Mouse (Mus musculus) midbrain, postnatal 0 days (tissue): Measurements from ENCODE around the gene Lsm2. TPM values are rescaled to one million over a fixed set of nuclear protein-coding genes. Genes with fewer than 3 reads are reported as not detected.
"Not testable (repeated sequence)": the region's sequence is repeated elsewhere in the genome, so short reads cannot be mapped to it uniquely, and the experiment has no call there.

ENCODE experiments used
- ATAC-seq: fragments of 200-750 bp; cut with Nextera tagmentation; 2 replicates; pipeline ENCODE4 v1.8.0; 2017; ENCODE audit warnings: moderate number of reproducible peaks, mild to moderate bottlenecking, moderate TSS enrichment, moderate library complexity; ENCODE audit not compliant: low FRiP score
- DNase-seq: peaks from one replicate; pipeline ENCODE4 v3.0.0-alpha.2; 2015; ENCODE audit warnings: low spot score
- H3K27ac ChIP-seq: fragments of 300-500 bp; sonication (generic); 2 replicates; pipeline ENCODE4 v1.5.1; 2014; ENCODE audit warnings: low read depth, mild to moderate bottlenecking, low read length, mixed read lengths
- H3K27me3 ChIP-seq: fragments of 300-500 bp; sonication (generic); 2 replicates; pipeline ENCODE4 v1.6.1; 2014; ENCODE audit warnings: low read length, control low read depth, mixed read lengths; ENCODE audit not compliant: insufficient read depth
- H3K36me3 ChIP-seq: fragments of 300-500 bp; sonication (generic); 2 replicates; pipeline ENCODE4 v1.6.1; 2014; ENCODE audit warnings: low read length, control low read depth, mixed read lengths; ENCODE audit not compliant: insufficient read depth
- H3K4me1 ChIP-seq: fragments of 300-500 bp; sonication (generic); 2 replicates; pipeline ENCODE4 v1.6.1; 2014; ENCODE audit warnings: mild to moderate bottlenecking, control low read depth, antibody characterized with exemption, low read length, mixed read lengths; ENCODE audit not compliant: insufficient read depth
- H3K4me2 ChIP-seq: fragments of 300-500 bp; sonication (generic); 2 replicates; pipeline ENCODE4 v1.6.1; 2014; ENCODE audit warnings: low read depth, mild to moderate bottlenecking, low read length, mixed read lengths; ENCODE audit not compliant: poor library complexity, severe bottlenecking
- H3K4me3 ChIP-seq: fragments of 300-500 bp; sonication (generic); 2 replicates; pipeline ENCODE4 v1.5.1; 2014; ENCODE audit warnings: low read depth, mild to moderate bottlenecking, low read length, moderate library complexity
- H3K9ac ChIP-seq: fragments of 300-500 bp; sonication (generic); replicated peaks from 2 replicates; pipeline ENCODE4 v1.6.1; 2014; ENCODE audit warnings: mild to moderate bottlenecking, low read length, moderate library complexity, mixed read lengths; ENCODE audit not compliant: poor library complexity, severe bottlenecking
- H3K9me3 ChIP-seq: fragments of 300-500 bp; sonication (generic); 2 replicates; pipeline ENCODE4 v1.6.1; 2016; ENCODE audit warnings: low read length, control low read depth
- CTCF ChIP-seq: IDR thresholded peaks from 2 replicates; pipeline ENCODE4 v1.5.1; 2016; ENCODE audit warnings: antibody characterized with exemption, mild to moderate bottlenecking
- WGBS: fragments of 180-500 bp; shearing (Covaris S2); extraction: QIAGEN DNeasy Blood & Tissue Kit; methylation state at CpG from one replicate; pipeline ENCODE4 v1.1.7; 2014; 5-methylcytosine and 5-hydroxymethylcytosine counted together
- polyA plus RNA-seq: library from polyadenylated mRNA; unstranded; fragments of >200 nt; fragmentation: Nextera tagmentation; extraction: Ambion mirVana; gene quantifications from 2 replicates; pipeline ENCODE4 v1.2.1, GENCODE M21; 2015
- total RNA-seq: library from RNA; depleted of rRNA; stranded (reverse); fragments of >200 nt; gene quantifications from 2 replicates; pipeline ENCODE4 v1.2.3, GENCODE M21; 2014

Lsm2 gene
- total and polyA plus RNA-seq, 2 experiments from 2014 or later: 35.3 to 94.9 TPM

DNA sequence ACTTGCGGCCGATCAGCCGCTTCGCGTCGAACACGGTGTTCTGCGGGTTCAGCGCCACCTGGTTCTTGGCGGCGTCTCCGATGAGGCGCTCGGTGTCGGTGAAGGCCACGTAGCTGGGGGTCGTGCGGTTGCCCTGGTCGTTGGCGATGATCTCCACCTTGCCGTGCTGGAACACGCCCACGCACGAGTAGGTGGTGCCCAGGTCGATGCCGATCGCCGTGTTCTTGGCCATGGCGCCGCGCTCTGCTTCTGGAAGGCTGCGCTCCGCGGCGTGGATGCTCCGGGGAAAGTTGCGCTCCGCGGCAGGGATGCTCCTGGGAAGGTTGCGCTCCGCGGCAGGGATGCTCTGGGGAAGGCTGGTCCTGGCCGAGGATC is 10.0 kb upstream of the Lsm2 start:
- not testable (repeated sequence) for H3K9ac ChIP-seq, H3K9me3 ChIP-seq, H3K27ac ChIP-seq, DNase-seq, ATAC-seq, H3K4me1 ChIP-seq, H3K36me3 ChIP-seq
- H3K4me3 ChIP-seq: peak overlapping the region; percentile 37
- H3K4me2 ChIP-seq: peak overlapping the region; percentile 64; the same call in 1 of the 2 replicates
- whole genome bisulfite sequencing: under 1% methylated on average over 14 of the region's 43 CpGs
- peaks cover 18% of the 10 kb centered on the region for H3K27me3 ChIP-seq

DNA sequence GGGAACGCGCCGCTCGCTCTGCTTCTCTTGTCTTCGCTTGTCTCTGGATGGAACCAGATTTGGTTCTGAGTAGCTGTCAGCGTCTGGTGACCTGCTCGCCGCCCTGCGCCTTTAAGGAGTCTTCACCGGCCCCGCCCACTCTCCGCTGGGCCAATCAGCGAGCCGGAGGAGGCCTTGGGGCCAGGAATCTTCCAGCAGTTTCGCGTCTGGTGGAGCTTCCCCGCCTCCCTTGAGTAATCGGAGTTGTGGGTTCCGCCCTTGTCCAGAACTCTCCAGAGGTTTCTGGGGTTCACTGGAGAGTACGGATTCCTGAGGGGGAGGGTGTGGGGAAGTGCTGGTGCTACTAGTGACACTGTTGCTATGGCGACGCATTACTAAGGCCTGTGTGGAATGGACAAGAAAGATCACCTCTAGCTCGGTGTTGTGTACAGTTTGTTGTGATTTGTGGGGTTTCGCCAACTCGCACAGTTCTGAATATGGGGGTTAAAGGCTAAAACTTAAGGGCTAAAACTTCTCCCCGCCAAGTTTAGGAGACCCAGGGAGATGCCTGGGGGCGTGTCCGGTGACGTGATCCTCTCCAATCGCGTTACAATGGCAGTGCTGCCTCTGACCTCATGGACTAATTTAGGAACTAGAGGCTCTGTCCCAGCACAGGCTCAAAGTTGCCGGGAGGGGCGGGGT is 9.5 kb upstream of the Lsm2 start, which contains the start of the genes Hspa1a and Hspa1l:
Gene Hspa1a (minus strand): TSS at position 88 of the 681 bp plus-strand sequence.
Gene Hspa1l (plus strand): TSS at position 635 of the 681 bp plus-strand sequence.
- WGBS: under 1% methylated on average over 25 of the region's 33 CpGs
- not testable (repeated sequence) for H3K36me3 ChIP-seq, H3K4me1 ChIP-seq, H3K9ac ChIP-seq, H3K9me3 ChIP-seq
- peaks cover 18% of the 10 kb centered on the region for H3K27me3 ChIP-seq
- ATAC-seq (peak; percentile 93), DNase-seq (peak; percentile 78)
- H3K4me2 ChIP-seq: peak within 1 kb of the TSS; percentile 64
- 0 out of 2 replicates have a peak within 1 kb of the TSS, but pooled peaks have one; percentile 26 for H3K27ac ChIP-seq
- H3K4me3 ChIP-seq: peak within 1 kb of the TSS; percentile 37

DNA sequence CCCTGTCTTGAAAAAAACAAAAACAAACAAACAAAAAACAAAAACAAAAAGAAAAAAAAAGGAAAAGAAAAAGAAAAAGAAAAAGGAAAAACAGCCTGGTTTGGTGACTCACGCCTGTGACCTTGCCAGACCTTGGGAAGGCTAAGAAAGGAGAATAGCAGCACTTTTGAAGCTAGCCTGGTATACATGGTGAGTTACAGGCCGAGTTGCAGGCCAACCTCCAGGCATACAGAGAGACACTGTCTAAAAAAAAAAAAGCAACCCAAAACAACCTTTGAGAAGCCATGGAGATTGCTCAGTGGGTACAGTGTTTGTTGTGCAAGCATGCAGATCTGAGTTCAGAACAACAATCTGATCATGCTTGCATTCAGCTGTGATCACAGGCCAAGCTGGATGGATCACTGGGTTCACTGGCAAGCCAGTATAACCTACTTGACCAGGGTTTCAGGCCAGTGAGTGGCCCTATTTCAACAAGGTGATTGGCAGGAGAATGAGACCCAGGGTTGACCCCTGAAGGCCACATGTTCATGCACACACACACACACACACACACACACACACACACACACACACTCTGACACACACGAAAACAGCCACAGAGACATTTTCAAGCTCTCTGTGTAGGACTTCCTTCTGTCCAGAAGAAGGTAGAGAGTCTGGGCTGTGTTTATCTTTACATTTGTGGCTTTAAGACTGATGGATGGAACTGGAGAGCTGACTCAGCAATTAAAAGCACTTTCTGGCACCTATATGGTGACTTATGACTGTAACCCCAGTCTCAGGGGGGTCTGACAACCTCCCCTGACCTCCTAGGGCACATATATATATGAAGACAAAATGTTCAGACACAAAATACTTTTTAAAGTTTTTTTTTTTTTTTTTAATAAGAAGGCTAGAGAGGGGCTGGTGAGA is 5.8 kb upstream of the Lsm2 start:
- peaks cover 4% of the 10 kb centered on the region; the same call in 1 of the 2 replicates for H3K4me1 ChIP-seq
- no peaks in the 10 kb centered on the region for H3K27me3 ChIP-seq
- no peak for TF ChIP-seq CTCF
- no peaks in the 10 kb centered on the region for H3K36me3 ChIP-seq
- WGBS: 81% methylated on average over 3 of the region's 3 CpGs
- no peak overlapping the region for H3K4me2 ChIP-seq
- no peak overlapping the region for H3K27ac ChIP-seq
- H3K9me3 ChIP-seq: no peaks in the 10 kb centered on the region
- no peak overlapping the region for H3K9ac ChIP-seq
- DNase-seq: no peak
- H3K4me3 ChIP-seq: no peak overlapping the region
- ATAC-seq: no peak

DNA sequence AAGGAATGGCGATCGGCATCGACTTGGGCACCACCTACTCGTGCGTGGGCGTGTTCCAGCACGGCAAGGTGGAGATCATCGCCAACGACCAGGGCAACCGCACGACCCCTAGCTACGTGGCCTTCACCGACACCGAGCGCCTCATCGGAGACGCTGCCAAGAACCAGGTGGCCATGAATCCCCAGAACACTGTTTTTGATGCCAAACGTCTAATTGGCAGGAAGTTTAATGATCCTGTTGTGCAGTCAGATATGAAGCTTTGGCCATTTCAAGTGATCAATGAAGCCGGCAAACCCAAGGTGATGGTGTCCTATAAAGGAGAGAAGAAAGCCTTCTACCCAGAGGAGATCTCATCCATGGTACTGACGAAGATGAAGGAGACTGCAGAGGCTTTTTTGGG is 4.7 kb upstream of the Lsm2 start:
- WGBS: 96% methylated on average over 20 of the region's 20 CpGs

DNA sequence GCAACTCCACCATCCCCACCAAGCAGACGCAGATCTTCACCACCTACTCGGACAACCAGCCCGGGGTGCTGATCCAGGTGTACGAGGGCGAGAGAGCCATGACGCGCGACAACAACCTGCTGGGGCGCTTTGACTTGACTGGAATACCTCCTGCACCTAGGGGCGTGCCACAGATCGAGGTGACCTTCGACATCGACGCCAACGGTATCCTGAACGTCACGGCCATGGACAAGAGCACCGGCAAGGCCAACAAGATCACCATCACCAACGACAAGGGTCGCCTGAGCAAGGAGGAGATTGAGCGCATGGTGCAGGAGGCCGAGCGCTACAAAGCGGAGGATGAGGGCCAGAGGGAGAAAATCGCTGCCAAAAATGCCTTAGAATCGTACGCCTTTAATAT is 3.4 kb upstream of the Lsm2 start:
- 90% methylated on average over 27 of the region's 27 CpGs for WGBS
- no peaks in the 10 kb centered on the region for H3K9me3 ChIP-seq
- H3K4me3 ChIP-seq: no peak overlapping the region
- no peaks in the 10 kb centered on the region for H3K36me3 ChIP-seq
- H3K27me3 ChIP-seq: no peaks in the 10 kb centered on the region
- DNase-seq (no peak), ATAC-seq (no peak)
- no peak for TF ChIP-seq CTCF
- H3K27ac ChIP-seq: no peak overlapping the region
- H3K4me2 ChIP-seq: no peak overlapping the region
- no peaks in the 10 kb centered on the region; the same call in 1 of the 2 replicates for H3K4me1 ChIP-seq
- H3K9ac ChIP-seq: no peak overlapping the region

More for the DNA sequence above, 4.7 kb upstream of the Lsm2 start:
- no peak for DNase-seq
- ATAC-seq: no peak
- TF ChIP-seq CTCF: no peak
- Histone ChIP-seq H3K9ac (no peak overlapping the region), H3K4me1 (peaks cover 4% of the 10 kb centered on the region; the same call in 1 of the 2 replicates), H3K9me3 (no peaks in the 10 kb centered on the region), H3K27ac (no peak overlapping the region), H3K4me2 (no peak overlapping the region), H3K36me3 (no peaks in the 10 kb centered on the region), H3K4me3 (no peak overlapping the region), H3K27me3 (no peaks in the 10 kb centered on the region)

DNA sequence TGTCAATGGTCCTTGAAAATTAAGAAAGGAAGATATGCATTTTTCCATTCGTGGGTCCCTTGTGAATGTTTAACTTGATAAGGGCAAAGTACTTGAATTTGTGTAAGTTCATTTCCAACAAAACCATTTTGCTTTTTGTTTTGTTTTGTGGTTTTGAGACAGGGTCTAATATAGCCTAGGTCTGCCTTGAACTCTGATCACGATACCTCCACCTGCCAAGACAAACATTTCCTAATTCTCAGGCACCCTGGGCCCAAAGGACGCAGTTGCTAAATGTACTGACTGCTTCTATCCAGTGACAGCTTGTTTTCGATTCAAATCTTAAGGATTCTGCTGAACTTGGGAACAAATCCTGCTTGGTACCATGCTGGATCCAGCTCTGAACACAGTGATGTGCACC is 2.0 kb upstream of the Lsm2 start:
- Histone ChIP-seq H3K36me3 (no peaks in the 10 kb centered on the region), H3K9ac (no peak overlapping the region), H3K4me2 (no peak overlapping the region), H3K4me1 (no peaks in the 10 kb centered on the region; the same call in 1 of the 2 replicates), H3K27ac (no peak overlapping the region), H3K9me3 (no peaks in the 10 kb centered on the region), H3K27me3 (no peaks in the 10 kb centered on the region), H3K4me3 (no peak overlapping the region)
- DNase-seq: no peak
- 94% methylated on average over 4 of the region's 4 CpGs for WGBS
- no peak for ATAC-seq
- TF ChIP-seq CTCF: no peak
